Comparison of ENCODE assay signal across 18 mouse cellular contexts in genomic region chr5:65068166-65068565, GRCm38 (mm10). TPM values are rescaled to one million over a fixed set of nuclear protein-coding genes. Genes with fewer than 3 reads are reported as not detected.
"Had no signal": no experiment of that assay in that cellular context is flagged by ENCODE, and none has a peak within 500 bp of the region (broad histone marks: within the 10 kb centered on the region; RNA-seq: fewer than 3 reads in every experiment).

No protein-coding gene starts in this region.

- ATAC-seq: midbrain, embryonic 13.5 days; midbrain, embryonic 15.5 days had no signal

- H3K36me3 ChIP-seq: midbrain, embryonic 13.5 days; midbrain, embryonic 15.5 days; neural tube, embryonic 12.5 days; stomach, embryonic 15.5 days had no signal

- H3K9ac ChIP-seq: lung, embryonic 14.5 days; midbrain, embryonic 13.5 days; midbrain, embryonic 15.5 days; neural tube, embryonic 12.5 days; stomach, embryonic 15.5 days had no signal

- H3K4me2 ChIP-seq: lung, embryonic 14.5 days; midbrain, embryonic 11.5 days; midbrain, embryonic 13.5 days; midbrain, embryonic 15.5 days; neural tube, embryonic 12.5 days; stomach, embryonic 15.5 days had no signal

- H3K27ac ChIP-seq: macrophage; midbrain, embryonic 13.5 days; midbrain, embryonic 15.5 days; neural tube, embryonic 12.5 days; stomach, embryonic 15.5 days; stomach, postnatal 0 days had no signal

- H3K4me3 ChIP-seq: megakaryocyte, embryonic 14.5 days; midbrain, embryonic 13.5 days; midbrain, embryonic 15.5 days; neural tube, embryonic 12.5 days; stomach, embryonic 15.5 days had no signal

- DNase-seq: lung, adult 18-20 months; lung, embryonic 14.5 days; lung, postnatal 14 days; lung, postnatal 36 days; right cerebral cortex, postnatal 14 days; thymus, adult 2 months; thymus, postnatal 25 days; thymus, postnatal 4 days had no signal

- H3K4me1 ChIP-seq: megakaryocyte, embryonic 14.5 days; stomach, embryonic 15.5 days had no signal

- H3K9me3 ChIP-seq: megakaryocyte, embryonic 14.5 days; midbrain, embryonic 13.5 days; midbrain, embryonic 15.5 days; neural tube, embryonic 12.5 days; stomach, embryonic 15.5 days had no signal

- H3K27me3 ChIP-seq: midbrain, embryonic 13.5 days; midbrain, embryonic 15.5 days; neural tube, embryonic 12.5 days; stomach, embryonic 15.5 days had no signal

RNA-seq across cellular contexts. Expression of gene Tmem156, which starts 23.8 kb away (rescaled TPM):
- total RNA-seq: midbrain, postnatal 0 days had no signal
- polyA plus RNA-seq: midbrain, embryonic 11.5 days; midbrain, embryonic 13.5 days; neural tube, embryonic 14.5 days had no signal
